Mouse (Mus musculus): ENCODE measurements around the gene Ifi27.
A peak's percentile ranks its signal among the peaks of the same experiment; 100 is the strongest.

Gene Ifi27

GRCm38 (mm10) chr12:103396751-103397150 lies 37.3 kb upstream of the Ifi27 start:
- Histone ChIP-seq H3K27me3 (ENCODE audit: insufficient read depth, low read length) (no peaks in the 10 kb centered on the region), H3K4me3 (replicated peaks; ENCODE audit: low read length) (no peak overlapping the region), H3K36me3 (ENCODE audit: insufficient read depth, low read length) (peaks cover 4% of the 10 kb centered on the region; the same call in 1 of the 2 replicates), H3K4me1 (replicated peaks; ENCODE audit: low read depth, low read length) (peaks cover 11% of the 10 kb centered on the region), H3K9me3 (ENCODE audit: low read length) (no peaks in the 10 kb centered on the region)
- no peak for TF ChIP-seq POU5F1 (IDR thresholded peaks at IDR 0.05; ENCODE audit: borderline replicate concordance, low read length)
- no peak for TF ChIP-seq NANOG (IDR thresholded peaks at IDR 0.05; ENCODE audit: borderline replicate concordance, low read length)
- TF ChIP-seq CTCF (conservative IDR thresholded peaks at IDR 0.05; ENCODE audit: low read length), result no peak

GRCm38 (mm10) chr12:103404131-103404530 lies 29.9 kb upstream of the Ifi27 start:
- Histone ChIP-seq H3K27me3 (ENCODE audit: insufficient read depth, low read length) (no peaks in the 10 kb centered on the region), H3K4me1 (replicated peaks; ENCODE audit: low read depth, low read length) (peaks cover 3% of the 10 kb centered on the region; the same call in 1 of the 2 replicates), H3K9me3 (ENCODE audit: low read length) (no peaks in the 10 kb centered on the region), H3K4me3 (replicated peaks; ENCODE audit: low read length) (no peak overlapping the region), H3K36me3 (ENCODE audit: insufficient read depth, low read length) (peaks cover 74% of the 10 kb centered on the region)
- no peak for TF ChIP-seq NANOG (IDR thresholded peaks at IDR 0.05; ENCODE audit: borderline replicate concordance, low read length)
- TF ChIP-seq POU5F1 (IDR thresholded peaks at IDR 0.05; ENCODE audit: borderline replicate concordance, low read length), result no peak
- no peak for TF ChIP-seq CTCF (conservative IDR thresholded peaks at IDR 0.05; ENCODE audit: low read length)

- Histone ChIP-seq H3K36me3 (ENCODE audit: insufficient read depth, low read length) (peaks cover 98% of the 10 kb centered on the region), H3K9me3 (ENCODE audit: low read length) (no peaks in the 10 kb centered on the region), H3K4me3 (replicated peaks; ENCODE audit: low read length) (no peak within 1 kb of the TSS), H3K4me1 (replicated peaks; ENCODE audit: low read depth, low read length) (peaks cover 3% of the 10 kb centered on the region; the same call in 1 of the 2 replicates), H3K27me3 (ENCODE audit: insufficient read depth, low read length) (no peaks in the 10 kb centered on the region)
- no peak for TF ChIP-seq CTCF (conservative IDR thresholded peaks at IDR 0.05; ENCODE audit: low read length)
- TF ChIP-seq NANOG (IDR thresholded peaks at IDR 0.05; ENCODE audit: borderline replicate concordance, low read length), result no peak
- TF ChIP-seq POU5F1 (IDR thresholded peaks at IDR 0.05; ENCODE audit: borderline replicate concordance, low read length), result no peak
These were observed 26.3 kb upstream of the Ifi27 start, which contains the start of gene 9330161L09Rik for GRCm38 (mm10) chr12:103407720-103408119. Gene 9330161L09Rik, minus strand, starts transcription at chr12:103407820.

GRCm38 (mm10) chr12:103408144-103408543 lies 25.9 kb upstream of the Ifi27 start:
- no peaks in the 10 kb centered on the region for H3K27me3 ChIP-seq (ENCODE audit: insufficient read depth, low read length)
- no peak overlapping the region for H3K4me3 ChIP-seq (replicated peaks; ENCODE audit: low read length)
- H3K9me3 ChIP-seq (ENCODE audit: low read length), result no peaks in the 10 kb centered on the region
- peaks cover 3% of the 10 kb centered on the region; the same call in 1 of the 2 replicates for H3K4me1 ChIP-seq (replicated peaks; ENCODE audit: low read depth, low read length)
- TF ChIP-seq CTCF (conservative IDR thresholded peaks at IDR 0.05; ENCODE audit: low read length) (no peak), NANOG (IDR thresholded peaks at IDR 0.05; ENCODE audit: borderline replicate concordance, low read length) (no peak), POU5F1 (IDR thresholded peaks at IDR 0.05; ENCODE audit: borderline replicate concordance, low read length) (no peak)
- peaks cover 100% of the 10 kb centered on the region for H3K36me3 ChIP-seq (ENCODE audit: insufficient read depth, low read length)

- TF ChIP-seq NANOG (IDR thresholded peaks at IDR 0.05; ENCODE audit: borderline replicate concordance, low read length), result no peak
- no peak for TF ChIP-seq CTCF (conservative IDR thresholded peaks at IDR 0.05; ENCODE audit: low read length)
- no peak for TF ChIP-seq POU5F1 (IDR thresholded peaks at IDR 0.05; ENCODE audit: borderline replicate concordance, low read length)
- Histone ChIP-seq H3K27me3 (ENCODE audit: insufficient read depth, low read length) (no peaks in the 10 kb centered on the region), H3K4me3 (replicated peaks; ENCODE audit: low read length) (peak overlapping the region; percentile 96), H3K36me3 (ENCODE audit: insufficient read depth, low read length) (peaks cover 38% of the 10 kb centered on the region), H3K4me1 (replicated peaks; ENCODE audit: low read depth, low read length) (peaks cover 43% of the 10 kb centered on the region), H3K9me3 (ENCODE audit: low read length) (no peaks in the 10 kb centered on the region)
These were observed 8.8 kb upstream of the Ifi27 start for GRCm38 (mm10) chr12:103425016-103425728.

- no peak for TF ChIP-seq NANOG (IDR thresholded peaks at IDR 0.05; ENCODE audit: borderline replicate concordance, low read length)
- TF ChIP-seq CTCF (conservative IDR thresholded peaks at IDR 0.05; ENCODE audit: low read length), result peak; percentile 25
- Histone ChIP-seq H3K27me3 (ENCODE audit: insufficient read depth, low read length) (no peaks in the 10 kb centered on the region), H3K9me3 (ENCODE audit: low read length) (no peaks in the 10 kb centered on the region), H3K36me3 (ENCODE audit: insufficient read depth, low read length) (peaks cover 34% of the 10 kb centered on the region), H3K4me3 (replicated peaks; ENCODE audit: low read length) (peak within 1 kb of the TSS; percentile 96), H3K4me1 (replicated peaks; ENCODE audit: low read depth, low read length) (peaks cover 38% of the 10 kb centered on the region)
These were observed 8.1 kb upstream of the Ifi27 start, which contains the start of gene Ddx24 for GRCm38 (mm10) chr12:103425729-103426470. Gene Ddx24, minus strand, starts transcription at chr12:103425830.

GRCm38 (mm10) chr12:103426710-103427109 lies 7.3 kb upstream of the Ifi27 start:
- Histone ChIP-seq H3K4me3 (replicated peaks; ENCODE audit: low read length) (no peak overlapping the region), H3K4me1 (replicated peaks; ENCODE audit: low read depth, low read length) (peaks cover 30% of the 10 kb centered on the region), H3K27me3 (ENCODE audit: insufficient read depth, low read length) (no peaks in the 10 kb centered on the region), H3K9me3 (ENCODE audit: low read length) (no peaks in the 10 kb centered on the region), H3K36me3 (ENCODE audit: insufficient read depth, low read length) (peaks cover 26% of the 10 kb centered on the region)
- no peak for TF ChIP-seq POU5F1 (IDR thresholded peaks at IDR 0.05; ENCODE audit: borderline replicate concordance, low read length)
- TF ChIP-seq NANOG (IDR thresholded peaks at IDR 0.05; ENCODE audit: borderline replicate concordance, low read length), result no peak
- TF ChIP-seq CTCF (conservative IDR thresholded peaks at IDR 0.05; ENCODE audit: low read length), result peak; percentile 23

- H3K36me3 ChIP-seq (ENCODE audit: insufficient read depth, low read length), result no peaks in the 10 kb centered on the region
- no peaks in the 10 kb centered on the region for H3K9me3 ChIP-seq (ENCODE audit: low read length)
- H3K27me3 ChIP-seq (ENCODE audit: insufficient read depth, low read length), result no peaks in the 10 kb centered on the region
- H3K4me1 ChIP-seq (replicated peaks; ENCODE audit: low read depth, low read length), result no peaks in the 10 kb centered on the region
- TF ChIP-seq NANOG (IDR thresholded peaks at IDR 0.05; ENCODE audit: borderline replicate concordance, low read length) (no peak), CTCF (conservative IDR thresholded peaks at IDR 0.05; ENCODE audit: low read length) (no peak), POU5F1 (IDR thresholded peaks at IDR 0.05; ENCODE audit: borderline replicate concordance, low read length) (no peak)
- H3K4me3 ChIP-seq (replicated peaks; ENCODE audit: low read length), result no peak overlapping the region
These were observed 581 bp upstream of the Ifi27 start for GRCm38 (mm10) chr12:103433430-103433829.

All from E14TG2a.4 (cell line).